Mouse (Mus musculus): ENCODE measurements around the gene C030005K15Rik. TPM values are rescaled to one million over a fixed set of nuclear protein-coding genes. Genes with fewer than 3 reads are reported as not detected.

Gene C030005K15Rik
- polyA plus RNA-seq, 1 experiment = not detected

GRCm38 (mm10) chr10:97692913-97693312 lies 33.6 kb downstream of the C030005K15Rik start, which contains the start of gene Ccer1:
Gene Ccer1 (plus strand): TSS chr10:97693059.
- no peak within 1 kb of the TSS for H3K27ac ChIP-seq (ENCODE audit: insufficient read depth, low read depth, low read length)
- no peaks in the 10 kb centered on the region for H3K27me3 ChIP-seq (ENCODE audit: control insufficient read depth, insufficient read depth, low read length)
- WGBS = 77% methylated on average over 20 of the region's 20 CpGs
- H3K4me3 ChIP-seq (ENCODE audit: low read depth, low read length) = no peak within 1 kb of the TSS
- TF ChIP-seq CTCF (IDR thresholded peaks at IDR 0.05; ENCODE audit: extremely low read depth, insufficient read length, insufficient replicate concordance, low read depth, low read length) (no peak), POLR2A (IDR thresholded peaks at IDR 0.05; ENCODE audit: low read depth, low read length) (no peak)
- H3K4me1 ChIP-seq (ENCODE audit: control insufficient read depth, insufficient read depth, insufficient read length, low read length) = no peaks in the 10 kb centered on the region
- no peaks in the 10 kb centered on the region for H3K36me3 ChIP-seq (ENCODE audit: control insufficient read depth, insufficient read depth, low read length)

DNA sequence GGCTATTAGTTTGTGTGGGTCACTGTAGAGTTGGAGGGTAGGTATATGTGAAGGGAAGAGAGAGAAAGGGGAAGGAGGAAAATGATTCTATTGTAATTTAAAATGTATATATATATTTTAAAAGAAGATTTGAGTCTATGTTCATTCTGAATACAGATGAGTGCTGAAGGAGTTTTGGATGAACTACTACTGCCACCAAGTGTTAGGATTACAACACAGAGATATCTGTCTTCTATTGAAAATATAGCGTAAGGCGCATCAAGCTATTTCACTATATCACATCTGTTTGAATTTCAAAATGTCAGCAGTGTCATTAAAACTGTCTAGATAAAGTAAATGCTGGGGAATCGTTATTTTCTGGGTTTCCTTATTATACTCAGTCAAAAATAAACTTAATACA lies 37.1 kb downstream of the C030005K15Rik start:
- H3K36me3 ChIP-seq (ENCODE audit: control insufficient read depth, insufficient read depth, low read length) = no peaks in the 10 kb centered on the region
- H3K4me1 ChIP-seq (ENCODE audit: control insufficient read depth, insufficient read depth, insufficient read length, low read length) = no peaks in the 10 kb centered on the region
- H3K27ac ChIP-seq (ENCODE audit: insufficient read depth, low read depth, low read length) = no peak overlapping the region
- H3K27me3 ChIP-seq (ENCODE audit: control insufficient read depth, insufficient read depth, low read length) = no peaks in the 10 kb centered on the region
- WGBS = 65% methylated on average over 3 of the region's 3 CpGs
- H3K4me3 ChIP-seq (ENCODE audit: low read depth, low read length) = no peak overlapping the region
- no peak for TF ChIP-seq CTCF (IDR thresholded peaks at IDR 0.05; ENCODE audit: extremely low read depth, insufficient read length, insufficient replicate concordance, low read depth, low read length)
- TF ChIP-seq POLR2A (IDR thresholded peaks at IDR 0.05; ENCODE audit: low read depth, low read length) = no peak

DNA sequence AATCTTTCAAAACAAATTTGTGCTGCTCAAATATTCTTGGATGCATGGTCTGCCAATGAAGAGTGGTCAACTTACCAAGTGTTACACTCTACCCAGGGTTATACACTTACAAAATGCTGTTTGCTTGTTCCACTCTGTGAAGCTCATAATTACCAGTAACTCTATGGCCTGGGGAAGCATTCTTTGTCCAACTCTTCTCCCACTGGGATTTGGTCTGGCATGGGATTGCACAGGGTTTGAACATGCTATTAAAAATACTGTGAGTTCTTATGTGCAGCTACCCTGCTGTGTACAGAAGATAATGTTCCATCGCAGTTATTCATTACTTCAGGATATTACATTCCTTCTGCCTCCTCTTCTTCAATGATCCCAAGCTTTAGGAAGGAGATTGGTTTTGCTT lies 39.4 kb downstream of the C030005K15Rik start:
- Histone ChIP-seq H3K4me1 (ENCODE audit: control insufficient read depth, insufficient read depth, insufficient read length, low read length) (no peaks in the 10 kb centered on the region), H3K27ac (ENCODE audit: insufficient read depth, low read depth, low read length) (no peak overlapping the region)

DNA sequence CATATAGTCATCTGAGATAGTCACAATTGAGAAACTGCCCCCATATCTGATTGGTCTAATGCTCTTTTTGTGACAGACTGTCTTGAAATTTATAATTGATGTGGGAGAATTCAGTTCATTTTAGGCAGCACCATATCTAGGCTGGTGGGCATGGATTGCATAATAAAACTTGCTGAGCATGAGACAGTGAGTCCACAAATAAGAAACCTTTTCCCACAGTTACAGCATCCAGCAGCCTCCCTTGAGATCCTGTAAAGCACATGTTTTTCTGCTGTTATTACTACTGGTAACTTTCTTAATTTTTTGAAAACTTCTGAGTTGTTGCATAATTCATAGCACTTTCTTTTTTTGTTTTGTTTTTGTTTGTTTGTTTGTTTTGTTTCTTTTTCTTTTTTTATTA lies 43.6 kb downstream of the C030005K15Rik start:
- Histone ChIP-seq H3K36me3 (ENCODE audit: control insufficient read depth, insufficient read depth, low read length) (no peaks in the 10 kb centered on the region), H3K27ac (ENCODE audit: insufficient read depth, low read depth, low read length) (no peak overlapping the region), H3K4me3 (ENCODE audit: low read depth, low read length) (no peak overlapping the region), H3K4me1 (ENCODE audit: control insufficient read depth, insufficient read depth, insufficient read length, low read length) (no peaks in the 10 kb centered on the region), H3K27me3 (ENCODE audit: control insufficient read depth, insufficient read depth, low read length) (no peaks in the 10 kb centered on the region)
- TF ChIP-seq POLR2A (IDR thresholded peaks at IDR 0.05; ENCODE audit: low read depth, low read length) = no peak
- TF ChIP-seq CTCF (IDR thresholded peaks at IDR 0.05; ENCODE audit: extremely low read depth, insufficient read length, insufficient replicate concordance, low read depth, low read length) = no peak

More for the DNA sequence above, 39.4 kb downstream of the C030005K15Rik start:
- H3K36me3 ChIP-seq (ENCODE audit: control insufficient read depth, insufficient read depth, low read length) = no peaks in the 10 kb centered on the region
- TF ChIP-seq CTCF (IDR thresholded peaks at IDR 0.05; ENCODE audit: extremely low read depth, insufficient read length, insufficient replicate concordance, low read depth, low read length) (no peak), POLR2A (IDR thresholded peaks at IDR 0.05; ENCODE audit: low read depth, low read length) (no peak)
- no peaks in the 10 kb centered on the region for H3K27me3 ChIP-seq (ENCODE audit: control insufficient read depth, insufficient read depth, low read length)
- 85% methylated on average over 1 of the region's 1 CpGs for WGBS
- H3K4me3 ChIP-seq (ENCODE audit: low read depth, low read length) = no peak overlapping the region

Other genes starting within 250 kb of the C030005K15Rik start
- gene Dcn, start 247.1 kb downstream of the C030005K15Rik start, polyA plus RNA-seq (2012; rRNA removed) = 33.5 and 35.1 TPM in 2 replicates
- gene Lum, start 161.6 kb downstream of the C030005K15Rik start, polyA plus RNA-seq (2012; rRNA removed) = 3.3 and 3.6 TPM in 2 replicates
- gene Kera, start 119.9 kb downstream of the C030005K15Rik start, polyA plus RNA-seq (2012; rRNA removed) = not detected in 2 replicates
- not detected in 2 replicates for gene Epyc, start 82.7 kb downstream of the C030005K15Rik start, polyA plus RNA-seq (2012; rRNA removed)
- not detected in 2 replicates for gene Ccer1, start 33.7 kb downstream of the C030005K15Rik start, polyA plus RNA-seq (2012; rRNA removed)

Measured in small intestine, adult 2 months (tissue).